Mouse (Mus musculus) kidney, postnatal 0 days (tissue): Measurements from ENCODE around the gene Asb8. TPM values are rescaled to one million over a fixed set of nuclear protein-coding genes. Genes with fewer than 3 reads are reported as not detected.

ENCODE experiments used
- ATAC-seq: fragments of 200-750 bp; cut with Nextera tagmentation; replicated peaks from 2 replicates; pipeline ENCODE4 v1.8.0; 2017; ENCODE audit warnings: low read depth, moderate number of reproducible peaks, moderate TSS enrichment, moderate library complexity; ENCODE audit not compliant: low FRiP score
- DNase-seq: peaks from one replicate; pipeline ENCODE4 v3.0.0-alpha.2; 2016; ENCODE audit warnings: low spot score
- H3K27ac ChIP-seq: fragments of 300-500 bp; sonication (generic); 2 replicates; pipeline ENCODE4 v1.5.1; 2014; ENCODE audit warnings: mild to moderate bottlenecking
- H3K27me3 ChIP-seq: fragments of 300-500 bp; sonication (generic); 2 replicates; pipeline ENCODE4 v1.6.1; 2014; ENCODE audit warnings: low read length, mixed read lengths; ENCODE audit not compliant: insufficient read depth
- H3K36me3 ChIP-seq: fragments of 300-500 bp; sonication (generic); 2 replicates; pipeline ENCODE4 v1.6.1; 2014; ENCODE audit warnings: low read length, mixed read lengths; ENCODE audit not compliant: insufficient read depth
- H3K4me1 ChIP-seq: fragments of 300-500 bp; sonication (generic); replicated peaks from 2 replicates; pipeline ENCODE4 v1.6.1; 2014; ENCODE audit warnings: antibody characterized with exemption, low read length, mixed read lengths; ENCODE audit not compliant: insufficient read depth
- H3K4me2 ChIP-seq: fragments of 300-500 bp; sonication (generic); 2 replicates; pipeline ENCODE4 v1.6.1; 2014; ENCODE audit warnings: mild to moderate bottlenecking, low read length, moderate library complexity, mixed read lengths
- H3K4me3 ChIP-seq: fragments of 300-500 bp; sonication (generic); replicated peaks from 2 replicates; pipeline ENCODE4 v1.5.1; 2014; ENCODE audit warnings: low read depth, low read length
- H3K9ac ChIP-seq: fragments of 300-500 bp; sonication (generic); 2 replicates; pipeline ENCODE4 v1.6.1; 2014; ENCODE audit warnings: low read depth, low read length
- H3K9me3 ChIP-seq: fragments of 300-500 bp; sonication (generic); replicated peaks from 2 replicates; pipeline ENCODE4 v1.6.1; 2016; ENCODE audit warnings: low read length, inconsistent platforms, mixed read lengths
- CTCF ChIP-seq: IDR thresholded peaks from 2 replicates; pipeline ENCODE4 v1.5.1; 2016; ENCODE audit warnings: antibody characterized with exemption, low read depth, mild to moderate bottlenecking, moderate library complexity
- WGBS: fragments of 180-500 bp; shearing (Covaris S2); extraction: QIAGEN DNeasy Blood & Tissue Kit; methylation state at CpG from one replicate; pipeline ENCODE4 v1.1.7; 2014; 5-methylcytosine and 5-hydroxymethylcytosine counted together
- polyA plus RNA-seq: library from polyadenylated mRNA; unstranded; fragments of >200 nt; fragmentation: Nextera tagmentation; extraction: Ambion mirVana; gene quantifications from 2 replicates; pipeline ENCODE4 v1.2.1, GENCODE M21; 2015

The Asb8 gene
- polyA plus RNA-seq, 1 experiment from 2014 or later = 49.5 TPM

DNA sequence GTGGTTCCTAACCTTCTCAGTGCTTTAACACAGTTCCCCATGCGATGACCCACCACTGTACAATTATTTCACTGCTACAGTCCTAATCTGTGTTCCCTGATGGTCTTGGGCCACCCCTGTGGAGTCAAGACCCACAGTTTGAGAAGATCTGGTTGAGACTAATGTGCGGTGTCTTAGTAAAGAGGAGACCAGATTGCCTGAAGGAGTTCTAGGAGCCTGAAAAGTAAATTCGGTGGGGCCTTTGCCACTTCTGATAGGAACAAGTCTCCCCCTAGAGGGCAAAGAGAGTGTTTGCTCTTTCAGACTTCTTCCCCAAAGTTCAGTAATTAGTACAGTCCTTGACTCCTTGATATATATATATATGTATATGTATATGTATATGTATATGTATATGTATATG lies 11.8 kb downstream of the Asb8 start:
- Histone ChIP-seq H3K9ac (no peak overlapping the region), H3K4me2 (no peak overlapping the region), H3K27ac (no peak overlapping the region), H3K9me3 (no peaks in the 10 kb centered on the region), H3K4me3 (no peak overlapping the region), H3K27me3 (no peaks in the 10 kb centered on the region), H3K4me1 (no peaks in the 10 kb centered on the region), H3K36me3 (no peaks in the 10 kb centered on the region)
- DNase-seq (peak; percentile 93), ATAC-seq (no peak; the same call in 1 of the 2 replicates)
- peak; percentile 87 for TF ChIP-seq CTCF
- WGBS = 18% methylated on average over 3 of the region's 3 CpGs

- H3K9me3 ChIP-seq = no peaks in the 10 kb centered on the region
- H3K9ac ChIP-seq = no peak overlapping the region
- 77% methylated on average over 7 of the region's 7 CpGs for WGBS
- no peaks in the 10 kb centered on the region for H3K36me3 ChIP-seq
- no peaks in the 10 kb centered on the region for H3K27me3 ChIP-seq
- no peak overlapping the region for H3K4me3 ChIP-seq
- no peak for TF ChIP-seq CTCF
- no peak overlapping the region for H3K4me2 ChIP-seq
- no peak overlapping the region for H3K27ac ChIP-seq
- DNase-seq (no peak), ATAC-seq (no peak)
- no peaks in the 10 kb centered on the region for H3K4me1 ChIP-seq
These were observed 12.5 kb downstream of the Asb8 start for GRCm38 (mm10) chr15:98152916-98153315.

- H3K27me3 ChIP-seq = no peaks in the 10 kb centered on the region
- no peak overlapping the region for H3K4me2 ChIP-seq
- no peak overlapping the region for H3K27ac ChIP-seq
- DNase-seq (peak; percentile 71), ATAC-seq (no peak)
- no peak overlapping the region for H3K4me3 ChIP-seq
- no peak for TF ChIP-seq CTCF
- no peaks in the 10 kb centered on the region; the same call in 1 of the 2 replicates for H3K4me1 ChIP-seq
- no peaks in the 10 kb centered on the region for H3K36me3 ChIP-seq
- WGBS = 38% methylated on average over 10 of the region's 10 CpGs
- no peak overlapping the region for H3K9ac ChIP-seq
- no peaks in the 10 kb centered on the region for H3K9me3 ChIP-seq
These were observed 16.2 kb downstream of the Asb8 start for GRCm38 (mm10) chr15:98149166-98149602.

GRCm38 (mm10) chr15:98148356-98148755 lies 17.1 kb downstream of the Asb8 start:
- H3K4me1 ChIP-seq = no peaks in the 10 kb centered on the region; the same call in 1 of the 2 replicates
- 0 out of 2 replicates have a peak overlapping the region, but pooled peaks have one; percentile 10 for H3K27ac ChIP-seq
- no peak for DNase-seq
- ATAC-seq = no peak
- 55% methylated on average over 3 of the region's 3 CpGs for WGBS
- H3K27me3 ChIP-seq = no peaks in the 10 kb centered on the region
- no peak overlapping the region for H3K4me2 ChIP-seq
- no peak overlapping the region for H3K9ac ChIP-seq
- no peaks in the 10 kb centered on the region for H3K36me3 ChIP-seq
- no peak for TF ChIP-seq CTCF
- H3K4me3 ChIP-seq = no peak overlapping the region
- no peaks in the 10 kb centered on the region for H3K9me3 ChIP-seq

DNA sequence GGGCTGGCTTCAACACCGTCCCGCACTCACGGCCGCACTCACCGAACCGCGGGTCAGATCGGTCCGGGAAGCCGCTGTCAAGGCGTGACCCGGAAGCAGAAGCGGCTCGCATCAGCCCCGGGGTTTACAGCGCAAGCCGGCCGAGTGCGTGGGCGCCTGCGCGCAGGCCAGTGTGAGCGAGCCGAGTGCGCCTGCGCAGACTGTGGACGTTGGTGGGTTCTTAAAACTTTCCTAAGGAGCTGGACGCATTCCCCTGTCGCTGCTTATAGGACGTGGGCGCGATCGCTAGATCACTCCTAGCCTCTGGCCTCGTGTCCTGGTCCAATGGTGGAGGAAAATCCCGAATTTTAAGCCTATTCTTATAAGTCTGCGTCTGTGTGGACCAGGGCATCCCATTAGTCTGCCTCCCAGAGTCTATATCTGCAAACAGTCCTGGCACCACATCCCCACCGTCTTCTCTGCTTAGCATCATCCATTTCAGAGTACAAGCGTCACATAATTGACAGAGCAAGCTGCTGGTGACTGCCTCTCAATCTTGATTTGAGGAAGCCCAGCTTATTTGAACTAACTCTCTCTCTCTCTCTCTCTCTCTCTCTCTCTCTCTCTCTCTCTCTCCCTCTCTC lies 19.8 kb downstream of the Asb8 start:
- Histone ChIP-seq H3K9me3 (no peaks in the 10 kb centered on the region), H3K36me3 (peaks cover 5% of the 10 kb centered on the region; the same call in 1 of the 2 replicates), H3K4me2 (peak overlapping the region; percentile 86), H3K4me1 (no peaks in the 10 kb centered on the region; the same call in 1 of the 2 replicates), H3K4me3 (peak overlapping the region; percentile 75), H3K9ac (peak overlapping the region; percentile 87), H3K27me3 (no peaks in the 10 kb centered on the region), H3K27ac (peak overlapping the region; percentile 91)
- peak; percentile 94 for ATAC-seq
- DNase-seq = peak; percentile 97
- WGBS = under 1% methylated on average over 38 of the region's 38 CpGs
- no peak for TF ChIP-seq CTCF

DNA sequence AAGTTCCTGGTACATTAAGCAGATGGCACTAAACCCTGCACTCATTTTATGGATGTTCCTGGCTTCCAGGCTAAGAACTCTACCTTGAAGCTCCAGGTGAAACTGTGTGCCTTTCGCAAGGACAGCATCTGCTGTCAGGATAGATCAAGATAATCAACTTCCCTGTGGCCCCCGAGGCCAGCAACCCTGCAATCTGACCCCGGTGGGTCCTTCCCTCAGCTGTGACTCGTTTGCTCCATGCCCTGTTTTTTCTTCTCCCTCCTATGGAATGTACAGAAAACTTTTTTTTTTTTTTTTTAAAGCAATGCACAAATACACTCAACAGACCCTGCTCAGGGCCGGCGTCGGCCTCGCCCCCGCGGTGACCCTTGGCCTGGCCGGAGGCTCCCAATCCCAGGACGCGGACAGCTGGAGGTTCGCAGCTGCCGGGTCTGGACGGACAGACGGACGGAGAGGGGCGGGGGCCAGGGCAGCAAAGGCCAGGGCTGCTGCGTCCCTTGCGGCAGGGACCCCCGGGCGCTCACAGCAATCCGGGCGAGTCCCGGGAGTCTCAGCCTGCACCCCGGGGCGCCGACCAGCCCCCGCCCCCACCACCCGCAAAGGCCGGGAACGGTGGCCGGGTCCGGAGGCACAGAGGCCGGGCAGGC lies 20.4 kb downstream of the Asb8 start:
- Histone ChIP-seq H3K27ac (peak overlapping the region; percentile 91), H3K36me3 (peaks cover 6% of the 10 kb centered on the region; the same call in 1 of the 2 replicates), H3K27me3 (no peaks in the 10 kb centered on the region), H3K4me1 (no peaks in the 10 kb centered on the region; the same call in 1 of the 2 replicates), H3K9me3 (no peaks in the 10 kb centered on the region), H3K9ac (peak overlapping the region; percentile 87), H3K4me3 (peak overlapping the region; percentile 75), H3K4me2 (peak overlapping the region; percentile 86)
- 1% methylated on average over 36 of the region's 36 CpGs for WGBS
- DNase-seq (peak; percentile 40), ATAC-seq (peak; percentile 71)
- no peak for TF ChIP-seq CTCF
